Comparison of ENCODE assay signal across 31 mouse cellular contexts in the genomic region with DNA sequence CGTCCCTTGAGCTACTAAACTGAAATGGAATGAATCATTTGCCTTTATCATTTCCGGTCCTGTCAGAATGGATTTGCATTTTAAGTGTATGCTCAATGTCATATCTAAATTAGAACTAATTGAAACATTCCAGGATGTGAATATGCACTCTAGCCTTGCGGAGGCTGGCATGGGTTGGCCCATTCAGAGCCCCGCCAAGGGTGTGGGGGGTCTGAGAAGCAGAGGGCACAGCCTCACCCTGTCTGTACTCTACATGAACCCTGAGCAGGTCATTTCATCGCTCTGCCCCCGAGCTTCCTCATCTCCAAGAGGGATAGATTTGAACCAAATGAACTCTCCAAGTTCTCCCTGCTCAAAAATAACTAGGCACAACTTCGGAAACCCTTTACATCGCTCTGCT.
"Had no signal": no experiment of that assay in that cellular context is flagged by ENCODE, and none has a peak within 500 bp of the region (broad histone marks: within the 10 kb centered on the region; RNA-seq: fewer than 3 reads in every experiment).

No protein-coding gene starts in this region.

- H3K9me3 ChIP-seq: limb, embryonic 10.5 days; limb, embryonic 12.5 days; limb, embryonic 13.5 days; limb, embryonic 15.5 days; liver, embryonic 12.5 days; liver, embryonic 13.5 days; liver, embryonic 15.5 days; lung, embryonic 15.5 days; midbrain, embryonic 10.5 days; midbrain, embryonic 12.5 days; midbrain, embryonic 13.5 days; midbrain, embryonic 15.5 days had no signal

- H3K9ac ChIP-seq: limb, embryonic 12.5 days; limb, embryonic 13.5 days; limb, embryonic 15.5 days; liver, embryonic 12.5 days; liver, embryonic 13.5 days; liver, embryonic 14.5 days; liver, embryonic 15.5 days; liver, postnatal 0 days; lung, embryonic 14.5 days; lung, embryonic 15.5 days; midbrain, embryonic 12.5 days; midbrain, embryonic 13.5 days; midbrain, embryonic 15.5 days had no signal

- H3K27ac ChIP-seq: limb, embryonic 10.5 days; limb, embryonic 12.5 days; limb, embryonic 13.5 days; limb, embryonic 15.5 days; liver, embryonic 12.5 days; liver, embryonic 13.5 days; liver, embryonic 14.5 days; liver, embryonic 15.5 days; lung, embryonic 15.5 days; macrophage; midbrain, embryonic 10.5 days; midbrain, embryonic 12.5 days; midbrain, embryonic 13.5 days; midbrain, embryonic 15.5 days had no signal

- H3K4me3 ChIP-seq: limb, embryonic 10.5 days; limb, embryonic 12.5 days; limb, embryonic 13.5 days; limb, embryonic 15.5 days; liver, embryonic 12.5 days; liver, embryonic 13.5 days; liver, embryonic 15.5 days; lung, embryonic 15.5 days; megakaryocyte, embryonic 14.5 days; midbrain, embryonic 10.5 days; midbrain, embryonic 12.5 days; midbrain, embryonic 13.5 days; midbrain, embryonic 15.5 days; myocyte had no signal

- H3K36me3 ChIP-seq: limb, embryonic 10.5 days; limb, embryonic 12.5 days; limb, embryonic 13.5 days; limb, embryonic 15.5 days; liver, embryonic 12.5 days; liver, embryonic 13.5 days; liver, embryonic 15.5 days; lung, embryonic 15.5 days; midbrain, embryonic 10.5 days; midbrain, embryonic 12.5 days; midbrain, embryonic 13.5 days; midbrain, embryonic 15.5 days had no signal

- DNase-seq: left cerebral cortex, postnatal 4 days; liver; liver, embryonic 13.5 days; liver, postnatal 0 days; lung, adult 18-20 months; lung, adult 2 months; lung, postnatal 10 days; lung, postnatal 14 days; lung, postnatal 36 days; lung, postnatal 4 days; midbrain, embryonic 14.5 days had no signal

- H3K27me3 ChIP-seq: limb, embryonic 12.5 days; limb, embryonic 13.5 days; limb, embryonic 15.5 days; liver, embryonic 12.5 days; liver, embryonic 13.5 days; liver, embryonic 15.5 days; lung, embryonic 15.5 days; megakaryocyte, embryonic 14.5 days; midbrain, embryonic 12.5 days; midbrain, embryonic 13.5 days; midbrain, embryonic 15.5 days had no signal

- ATAC-seq: liver, embryonic 12.5 days; liver, postnatal 0 days; lung, postnatal 0 days; midbrain, embryonic 13.5 days; midbrain, embryonic 15.5 days; midbrain, embryonic 16.5 days had no signal

- H3K4me1 ChIP-seq: limb, embryonic 10.5 days; liver, embryonic 12.5 days; liver, embryonic 13.5 days; liver, embryonic 15.5 days; megakaryocyte, embryonic 14.5 days; midbrain, embryonic 12.5 days; midbrain, embryonic 13.5 days had no signal

- H3K4me2 ChIP-seq: limb, embryonic 12.5 days; limb, embryonic 13.5 days; limb, embryonic 15.5 days; liver, embryonic 11.5 days; liver, embryonic 12.5 days; liver, embryonic 13.5 days; liver, embryonic 15.5 days; lung, embryonic 14.5 days; lung, embryonic 15.5 days; midbrain, embryonic 11.5 days; midbrain, embryonic 12.5 days; midbrain, embryonic 13.5 days; midbrain, embryonic 15.5 days had no signal
